Mouse (Mus musculus): ENCODE data around the gene Bdnf. TPM values are rescaled to one million over a fixed set of nuclear protein-coding genes. Genes with fewer than 3 reads are reported as not detected.

The Bdnf gene
- polyA plus RNA-seq (2015; fragmentation: Nextera tagmentation; extraction: Ambion mirVana) = 0.78 and 0.82 TPM in 2 replicates

DNA sequence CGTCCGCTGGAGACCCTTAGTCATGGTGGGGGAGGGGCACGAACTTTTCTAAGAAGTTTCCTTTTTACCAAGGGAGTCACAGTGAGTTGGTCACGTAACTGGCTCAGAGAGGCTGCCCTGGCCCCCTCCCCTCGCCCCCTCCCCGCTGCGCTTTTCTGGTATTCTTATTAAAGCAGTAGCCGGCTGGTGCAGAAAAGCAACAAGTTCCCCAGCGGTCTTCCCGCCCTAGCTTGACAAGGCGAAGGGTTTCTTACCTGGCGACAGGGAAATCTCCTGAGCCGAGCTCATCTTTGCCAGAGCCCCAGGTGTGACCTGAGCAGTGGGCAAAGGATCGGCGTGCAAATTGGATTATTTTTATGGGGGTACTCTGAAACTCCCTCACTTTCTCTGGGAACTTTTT is at the start of gene Bdnf:
Gene Bdnf, plus strand, starts transcription at position 169 of the 400 bp plus-strand sequence.
- WGBS = 2% methylated on average over 15 of the region's 15 CpGs
- H3K27me3 ChIP-seq (replicated peaks; ENCODE audit: insufficient read depth, low read length) = peaks cover 55% of the 10 kb centered on the region
- no peak within 1 kb of the TSS for H3K27ac ChIP-seq (ENCODE audit: low read length)
- H3K9me3 ChIP-seq (ENCODE audit: low read length) = no peaks in the 10 kb centered on the region
- H3K4me2 ChIP-seq (replicated peaks; ENCODE audit: low read depth, low read length) = peak within 1 kb of the TSS; percentile 34
- no peaks in the 10 kb centered on the region for H3K36me3 ChIP-seq (ENCODE audit: insufficient read depth, low read length)
- DNase-seq (ENCODE audit: low spot score) (no peak), ATAC-seq (no peak)
- TF ChIP-seq CTCF (IDR thresholded peaks at IDR 0.05) (no peak), EP300 (IDR thresholded peaks at IDR 0.05) (no peak)
- H3K4me3 ChIP-seq (ENCODE audit: low read depth, low read length) = no peak within 1 kb of the TSS
- no peaks in the 10 kb centered on the region; the same call in 1 of the 2 replicates for H3K4me1 ChIP-seq (ENCODE audit: insufficient read depth, low read depth, low read length)
- H3K9ac ChIP-seq (replicated peaks; ENCODE audit: low read depth) = no peak within 1 kb of the TSS

GRCm38 (mm10) chr2:109626864-109627263 is 47.6 kb upstream of the Bdnf start:
- Histone ChIP-seq H3K4me1 (ENCODE audit: insufficient read depth, low read depth, low read length) (no peaks in the 10 kb centered on the region), H3K9me3 (ENCODE audit: low read length) (no peaks in the 10 kb centered on the region), H3K9ac (replicated peaks; ENCODE audit: low read depth) (no peak overlapping the region), H3K27me3 (replicated peaks; ENCODE audit: insufficient read depth, low read length) (no peaks in the 10 kb centered on the region), H3K27ac (ENCODE audit: low read length) (no peak overlapping the region), H3K36me3 (ENCODE audit: insufficient read depth, low read length) (no peaks in the 10 kb centered on the region), H3K4me2 (replicated peaks; ENCODE audit: low read depth, low read length) (no peak overlapping the region), H3K4me3 (ENCODE audit: low read depth, low read length) (no peak overlapping the region)
- ATAC-seq = no peak
- TF ChIP-seq CTCF (IDR thresholded peaks at IDR 0.05) = no peak
- TF ChIP-seq EP300 (IDR thresholded peaks at IDR 0.05) = no peak
- WGBS = 35% methylated on average over 6 of the region's 6 CpGs
- no peak for DNase-seq (ENCODE audit: low spot score)

DNA sequence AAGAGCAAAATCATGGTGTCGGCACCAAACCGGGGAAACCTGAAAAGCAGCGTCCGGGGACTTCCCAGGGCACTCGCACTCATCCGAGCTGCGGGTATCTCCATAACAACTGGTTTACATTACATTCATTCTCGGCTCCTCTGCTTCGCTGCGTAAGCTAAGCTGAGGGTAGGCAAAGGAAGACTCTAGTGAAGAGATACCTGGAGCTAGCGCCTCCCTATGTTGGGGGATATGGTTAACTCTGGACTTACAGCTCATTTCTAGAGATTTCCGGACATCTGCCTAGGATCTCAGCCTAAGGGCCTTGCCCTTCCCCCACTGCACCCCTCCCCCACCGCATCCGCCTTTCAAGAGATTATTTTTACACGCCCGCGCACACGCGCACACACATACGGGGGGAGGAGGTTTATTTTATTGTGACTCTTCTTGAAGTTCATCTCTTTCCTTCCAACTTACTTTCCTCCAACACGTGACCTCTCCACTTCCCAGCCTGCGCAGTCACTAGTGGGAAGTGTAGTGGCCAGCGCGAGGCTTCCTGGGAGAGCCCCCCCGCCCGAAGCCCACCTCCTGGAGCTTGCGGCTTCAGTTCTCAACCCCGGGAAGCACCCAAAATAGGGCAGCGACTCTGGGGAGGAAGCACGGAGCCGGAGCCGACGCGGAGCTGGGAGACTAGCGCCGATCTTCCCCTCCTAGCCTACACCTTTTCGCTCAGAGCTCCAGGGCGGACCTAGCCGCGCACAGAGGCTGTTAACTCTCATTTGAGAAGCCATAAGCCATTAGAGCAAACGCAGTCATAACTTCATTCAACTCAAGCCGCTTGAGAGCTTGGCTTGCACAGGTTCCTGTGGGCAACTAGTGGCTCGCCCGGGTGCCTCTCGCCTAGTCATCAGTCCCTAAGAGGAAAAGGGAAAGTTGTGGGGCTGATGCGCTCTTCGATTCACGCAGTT is 718 bp upstream of the Bdnf start:
- TF ChIP-seq CTCF (IDR thresholded peaks at IDR 0.05) (no peak), EP300 (IDR thresholded peaks at IDR 0.05) (no peak)
- peaks cover 55% of the 10 kb centered on the region for H3K27me3 ChIP-seq (replicated peaks; ENCODE audit: insufficient read depth, low read length)
- H3K9ac ChIP-seq (replicated peaks; ENCODE audit: low read depth) = no peak overlapping the region
- H3K4me1 ChIP-seq (ENCODE audit: insufficient read depth, low read depth, low read length) = no peaks in the 10 kb centered on the region; the same call in 1 of the 2 replicates
- no peak for DNase-seq (ENCODE audit: low spot score)
- no peaks in the 10 kb centered on the region for H3K9me3 ChIP-seq (ENCODE audit: low read length)
- WGBS = 1% methylated on average over 47 of the region's 48 CpGs
- H3K4me2 ChIP-seq (replicated peaks; ENCODE audit: low read depth, low read length) = peak overlapping the region; percentile 34
- no peaks in the 10 kb centered on the region for H3K36me3 ChIP-seq (ENCODE audit: insufficient read depth, low read length)
- ATAC-seq = no peak
- no peak overlapping the region for H3K4me3 ChIP-seq (ENCODE audit: low read depth, low read length)
- no peak overlapping the region for H3K27ac ChIP-seq (ENCODE audit: low read length)

GRCm38 (mm10) chr2:109675051-109675450 is 551 bp downstream of the Bdnf start:
- H3K27me3 ChIP-seq (replicated peaks; ENCODE audit: insufficient read depth, low read length) = peaks cover 55% of the 10 kb centered on the region
- ATAC-seq (no peak), DNase-seq (ENCODE audit: low spot score) (no peak)
- H3K36me3 ChIP-seq (ENCODE audit: insufficient read depth, low read length) = no peaks in the 10 kb centered on the region
- H3K4me1 ChIP-seq (ENCODE audit: insufficient read depth, low read depth, low read length) = no peaks in the 10 kb centered on the region; the same call in 1 of the 2 replicates
- H3K9ac ChIP-seq (replicated peaks; ENCODE audit: low read depth) = no peak overlapping the region
- H3K9me3 ChIP-seq (ENCODE audit: low read length) = no peaks in the 10 kb centered on the region
- 12% methylated on average over 11 of the region's 11 CpGs for WGBS
- no peak overlapping the region for H3K4me2 ChIP-seq (replicated peaks; ENCODE audit: low read depth, low read length)
- TF ChIP-seq EP300 (IDR thresholded peaks at IDR 0.05) = no peak
- no peak for TF ChIP-seq CTCF (IDR thresholded peaks at IDR 0.05)
- H3K4me3 ChIP-seq (ENCODE audit: low read depth, low read length) = no peak overlapping the region
- H3K27ac ChIP-seq (ENCODE audit: low read length) = no peak overlapping the region

DNA sequence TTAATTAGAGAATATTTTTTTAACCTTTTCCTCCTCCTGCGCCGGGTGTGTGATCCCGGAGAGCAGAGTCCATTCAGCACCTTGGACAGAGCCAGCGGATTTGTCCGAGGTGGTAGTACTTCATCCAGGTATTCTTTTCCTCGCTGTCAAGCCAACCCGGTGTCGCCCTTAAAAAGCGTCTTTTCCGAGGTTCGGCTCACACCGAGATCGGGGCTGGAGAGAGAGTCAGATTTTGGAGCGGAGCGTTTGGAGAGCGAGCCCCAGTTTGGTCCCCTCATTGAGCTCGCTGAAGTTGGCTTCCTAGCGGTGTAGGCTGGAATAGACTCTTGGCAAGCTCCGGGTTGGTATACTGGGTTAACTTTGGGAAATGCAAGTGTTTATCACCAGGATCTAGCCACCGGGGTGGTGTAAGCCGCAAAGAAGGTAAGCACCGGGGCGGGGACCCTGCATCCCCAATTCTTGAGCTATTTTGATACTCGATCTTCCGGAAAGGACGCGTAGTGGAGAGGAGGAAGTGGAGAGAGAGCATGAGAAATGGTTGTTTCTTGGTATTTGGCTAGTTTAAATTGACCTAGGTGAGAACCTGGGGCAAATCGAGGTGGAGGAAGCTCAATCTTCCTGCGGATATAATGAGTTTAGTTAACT is 1.6 kb downstream of the Bdnf start:
- no peaks in the 10 kb centered on the region for H3K36me3 ChIP-seq (ENCODE audit: insufficient read depth, low read length)
- no peaks in the 10 kb centered on the region for H3K9me3 ChIP-seq (ENCODE audit: low read length)
- H3K4me1 ChIP-seq (ENCODE audit: insufficient read depth, low read depth, low read length) = no peaks in the 10 kb centered on the region; the same call in 1 of the 2 replicates
- ATAC-seq (no peak), DNase-seq (ENCODE audit: low spot score) (peak; percentile 24)
- no peak overlapping the region for H3K4me2 ChIP-seq (replicated peaks; ENCODE audit: low read depth, low read length)
- no peak overlapping the region for H3K27ac ChIP-seq (ENCODE audit: low read length)
- no peak overlapping the region for H3K4me3 ChIP-seq (ENCODE audit: low read depth, low read length)
- WGBS = 3% methylated on average over 29 of the region's 29 CpGs
- H3K9ac ChIP-seq (replicated peaks; ENCODE audit: low read depth) = no peak overlapping the region
- H3K27me3 ChIP-seq (replicated peaks; ENCODE audit: insufficient read depth, low read length) = peaks cover 55% of the 10 kb centered on the region
- no peak for TF ChIP-seq CTCF (IDR thresholded peaks at IDR 0.05)
- TF ChIP-seq EP300 (IDR thresholded peaks at IDR 0.05) = no peak

DNA sequence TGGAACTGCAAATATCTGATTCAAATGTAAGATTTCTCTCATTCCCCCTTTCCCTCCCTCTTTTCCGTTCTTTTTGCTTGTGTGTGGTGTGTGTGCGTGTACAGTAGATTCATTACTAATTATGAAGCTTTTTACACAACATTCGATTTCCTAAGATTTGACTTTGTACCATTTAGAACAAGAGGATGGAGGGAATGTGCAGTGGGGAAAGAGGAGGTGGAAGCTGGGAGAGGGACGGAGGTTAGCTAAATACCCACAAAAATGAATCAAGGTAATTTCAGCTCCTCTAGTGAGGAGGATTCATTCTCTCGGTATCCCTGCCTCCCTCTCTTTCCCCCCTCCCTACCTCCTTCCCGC is 2.1 kb downstream of the Bdnf start:
- Histone ChIP-seq H3K4me1 (ENCODE audit: insufficient read depth, low read depth, low read length) (no peaks in the 10 kb centered on the region; the same call in 1 of the 2 replicates), H3K9ac (replicated peaks; ENCODE audit: low read depth) (no peak overlapping the region), H3K36me3 (ENCODE audit: insufficient read depth, low read length) (no peaks in the 10 kb centered on the region), H3K4me2 (replicated peaks; ENCODE audit: low read depth, low read length) (no peak overlapping the region), H3K4me3 (ENCODE audit: low read depth, low read length) (no peak overlapping the region), H3K27ac (ENCODE audit: low read length) (no peak overlapping the region), H3K9me3 (ENCODE audit: low read length) (no peaks in the 10 kb centered on the region), H3K27me3 (replicated peaks; ENCODE audit: insufficient read depth, low read length) (peaks cover 55% of the 10 kb centered on the region)
- no peak for TF ChIP-seq CTCF (IDR thresholded peaks at IDR 0.05)
- no peak for TF ChIP-seq EP300 (IDR thresholded peaks at IDR 0.05)
- DNase-seq (ENCODE audit: low spot score) (no peak), ATAC-seq (no peak)
- WGBS = 2% methylated on average over 6 of the region's 6 CpGs
